Mouse (Mus musculus) gastrocnemius, postnatal 4 days (tissue): ENCODE results near the gene Mslnl. TPM values are rescaled to one million over a fixed set of nuclear protein-coding genes. Genes with fewer than 3 reads are reported as not detected.
"Not testable (repeated sequence)": the region's sequence is repeated elsewhere in the genome, so short reads cannot be mapped to it uniquely, and the experiment has no call there.

ENCODE experiments used
- DNase-seq, 2 experiments: peaks; one replicate each; pipeline ENCODE4 v3.0.0; 2021 to 2022; ENCODE audit warnings: low spot score in 2 of 2, mixed read lengths in 2 of 2
- long read RNA-seq, 2 experiments: library from polyadenylated mRNA; stranded (forward); transcript quantifications; one replicate each; pipeline ENCODE4 v2.0.0; 2021
- total RNA-seq, 2 experiments: library from RNA; stranded (reverse); gene quantifications; 2 replicates each; pipeline ENCODE4 v1.2.3; 2021

Mslnl gene
- not detected for total RNA-seq
- long read RNA-seq, experiment 1, result 0 reads
- long read RNA-seq, experiment 2, result 0 reads

DNA sequence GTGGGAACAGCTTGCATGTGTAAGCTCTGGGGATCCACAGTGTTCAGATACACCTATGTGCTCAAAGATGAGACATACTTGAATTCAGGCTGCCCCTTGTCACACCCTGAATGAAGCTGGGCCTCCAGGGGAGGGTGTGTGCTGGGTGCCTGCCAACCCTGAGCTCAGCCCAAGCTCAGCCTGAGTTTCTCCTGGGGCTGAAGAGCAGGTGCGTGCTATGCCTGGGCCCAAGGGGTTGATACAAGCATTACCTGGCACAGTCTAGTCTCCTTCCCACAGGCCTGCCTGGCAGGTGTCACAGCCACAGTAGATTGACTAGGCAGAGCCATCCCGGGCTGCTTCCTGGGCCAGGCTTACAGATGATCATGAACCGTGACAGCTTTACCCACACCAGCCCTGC is at the start of gene Mslnl:
Gene Mslnl (plus strand): TSS at position 298 of the 400 bp plus-strand sequence.
- DNase-seq, result no peak

DNA sequence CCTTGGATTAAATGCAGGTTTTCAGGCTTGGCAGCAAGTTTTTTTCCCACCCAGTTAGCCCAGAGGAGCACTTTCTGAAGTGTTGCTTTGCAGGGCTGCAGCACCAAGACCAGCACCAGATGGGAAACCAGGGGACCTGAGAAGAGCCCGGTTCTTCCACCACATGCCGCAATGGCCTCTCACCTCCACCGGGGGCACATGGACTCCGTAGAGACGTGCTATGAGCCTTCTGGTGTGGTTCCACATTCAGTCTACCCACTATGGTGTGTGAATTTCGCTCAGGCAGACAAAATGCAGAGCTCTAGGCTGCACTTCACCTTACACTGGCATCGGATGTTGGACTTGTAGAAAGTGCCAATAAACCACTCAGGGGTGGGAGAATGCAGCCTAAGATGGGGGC is 49.5 kb upstream of the Mslnl start:
- peak in 1 of 2 experiments; percentile 28 for DNase-seq

DNA sequence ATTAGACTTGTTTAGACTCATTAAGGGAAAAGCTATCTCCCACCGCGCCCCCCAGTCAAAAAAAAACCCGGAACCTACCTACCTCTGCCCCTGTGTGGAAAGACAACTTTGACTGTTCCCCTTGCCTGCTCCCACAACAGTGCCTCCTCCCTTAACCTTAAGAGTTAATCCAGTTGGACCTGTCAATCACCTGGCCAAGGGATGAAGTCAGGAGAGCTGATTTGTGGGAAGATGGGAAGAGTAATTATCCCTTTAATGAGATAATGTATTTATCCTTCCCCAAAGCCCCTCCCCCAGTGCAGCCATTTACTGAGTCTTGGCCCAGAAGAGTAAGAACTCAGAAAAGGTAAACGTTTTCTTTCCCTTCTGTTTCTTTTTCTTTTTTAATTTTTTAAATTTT is 46.9 kb upstream of the Mslnl start:
- no peak for DNase-seq

DNA sequence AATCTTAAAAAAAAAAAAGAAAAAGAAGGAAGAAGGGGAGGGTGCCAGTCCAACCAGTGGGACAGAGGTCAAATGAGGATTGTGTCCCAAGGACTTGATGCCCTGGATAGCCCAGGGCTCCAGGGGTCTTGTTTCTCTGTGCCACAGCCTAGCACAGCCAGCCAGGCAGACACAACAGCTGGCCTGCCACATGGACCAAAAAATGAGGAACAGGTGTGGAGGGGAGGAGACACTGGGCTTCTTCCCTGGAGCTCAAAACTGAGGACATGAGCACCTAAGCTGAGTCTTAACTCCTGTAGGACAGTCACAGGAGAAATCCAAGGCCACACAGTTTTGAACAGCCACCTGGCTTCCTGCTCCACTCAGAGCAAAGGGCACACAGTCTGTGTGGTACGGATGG is 39.6 kb upstream of the Mslnl start:
- DNase-seq, result no peak

DNA sequence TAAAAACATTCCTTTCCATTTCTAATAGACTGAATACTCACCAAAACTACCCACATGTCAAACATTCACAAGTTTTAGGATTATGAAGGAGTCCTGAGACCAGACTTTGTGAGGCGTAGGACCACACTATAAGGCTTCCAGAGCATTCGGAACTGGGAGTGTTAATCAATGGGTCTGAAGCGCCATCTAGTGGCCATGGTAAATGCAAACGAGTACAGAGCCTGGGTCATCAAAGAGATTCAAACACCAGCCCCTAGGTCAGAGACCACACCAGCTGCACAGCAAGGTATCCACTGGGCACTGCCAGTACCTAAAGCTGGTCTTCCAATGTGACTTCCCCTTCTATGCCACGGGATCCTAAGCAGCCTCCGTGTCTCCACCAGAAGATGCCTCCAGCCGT is 37.4 kb upstream of the Mslnl start:
- peak; percentile 53 to 69 for DNase-seq

DNA sequence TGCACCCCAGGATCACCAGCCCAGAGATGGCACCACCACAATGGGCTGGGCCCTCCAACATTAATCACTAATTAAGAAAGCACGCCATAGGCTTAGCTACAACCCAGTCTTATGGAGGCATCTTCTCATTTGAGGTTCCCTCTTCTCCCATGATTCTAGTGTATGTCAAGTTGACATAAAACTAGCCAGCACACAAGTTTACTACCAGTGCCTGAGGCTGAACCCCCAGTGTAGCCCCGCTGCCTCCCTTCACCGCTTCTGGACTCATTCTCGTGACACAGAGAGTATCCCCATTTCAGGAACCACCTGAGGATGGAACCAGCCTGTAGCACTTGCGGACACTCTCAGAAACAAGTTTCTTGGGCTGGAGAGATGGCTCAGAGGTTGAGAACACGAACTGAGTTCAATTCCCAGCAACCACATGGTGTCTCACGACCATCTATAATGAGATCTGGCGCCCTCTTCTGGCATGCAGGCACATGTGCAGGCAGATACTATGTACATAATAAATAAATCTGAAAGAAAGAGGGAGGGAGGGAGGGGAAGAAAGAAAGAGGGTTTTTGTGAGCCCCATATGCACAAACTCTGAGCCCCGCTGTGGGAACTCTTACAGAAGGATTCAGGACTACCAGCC is 34.9 kb upstream of the Mslnl start:
- no peak for DNase-seq

DNA sequence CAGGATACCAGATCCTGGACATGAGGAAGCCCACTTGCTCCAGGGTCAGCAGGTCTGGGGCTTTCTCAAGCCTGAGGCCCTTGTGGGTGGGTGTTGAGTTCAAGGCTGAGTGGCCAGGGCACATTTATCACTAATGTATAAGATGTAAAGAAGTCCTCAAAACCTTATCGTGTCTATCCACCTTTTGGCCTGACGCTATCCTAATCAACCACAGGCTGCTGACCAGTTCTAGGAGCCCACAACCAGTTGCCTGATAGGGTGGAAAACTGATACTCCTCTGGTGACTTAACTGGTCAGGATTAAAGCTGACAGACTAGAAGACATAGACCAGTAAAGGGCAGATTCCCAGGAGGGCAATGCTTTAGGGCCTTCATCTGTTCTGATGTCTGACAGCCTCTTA is 25.8 kb upstream of the Mslnl start:
- no peak for DNase-seq

DNA sequence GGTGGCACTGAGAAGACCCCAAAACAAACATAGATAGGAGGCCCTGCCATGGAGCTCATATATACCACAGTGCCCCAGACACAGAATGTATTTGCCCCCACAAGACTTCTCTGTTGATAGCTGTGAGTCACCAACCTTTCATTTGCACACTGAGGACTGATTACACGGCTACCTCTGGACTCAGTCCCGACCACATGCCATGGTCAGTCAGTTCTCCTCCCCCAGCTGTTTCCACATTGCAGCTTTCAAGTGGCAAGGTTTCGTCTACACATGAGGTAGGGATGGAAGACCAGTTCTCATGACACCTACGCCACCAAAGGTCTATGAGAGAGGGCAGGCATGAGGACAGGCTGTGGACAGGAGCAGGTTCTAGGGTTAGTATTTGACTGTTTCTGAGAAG is 24.7 kb upstream of the Mslnl start:
- DNase-seq, result no peak

DNA sequence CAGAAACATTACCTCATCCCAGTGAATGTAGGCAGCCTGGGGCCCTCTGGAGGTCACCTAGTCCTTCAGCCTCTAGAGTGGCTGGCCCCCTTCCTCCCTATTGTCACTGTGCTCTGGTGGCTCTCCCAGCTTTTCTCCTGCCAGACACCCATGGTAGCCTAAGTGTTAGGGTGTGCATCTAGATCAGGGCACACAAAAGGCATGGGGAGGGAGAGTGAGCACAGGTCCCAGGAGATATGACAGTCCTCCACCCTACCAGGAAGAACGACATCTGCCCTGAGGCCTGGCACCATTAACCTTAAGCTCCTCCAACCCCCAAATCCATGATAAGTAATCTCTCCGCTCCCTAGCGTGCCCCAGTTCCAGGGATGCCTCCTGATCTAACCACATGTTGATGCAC is 20.2 kb upstream of the Mslnl start:
- no peak for DNase-seq

DNA sequence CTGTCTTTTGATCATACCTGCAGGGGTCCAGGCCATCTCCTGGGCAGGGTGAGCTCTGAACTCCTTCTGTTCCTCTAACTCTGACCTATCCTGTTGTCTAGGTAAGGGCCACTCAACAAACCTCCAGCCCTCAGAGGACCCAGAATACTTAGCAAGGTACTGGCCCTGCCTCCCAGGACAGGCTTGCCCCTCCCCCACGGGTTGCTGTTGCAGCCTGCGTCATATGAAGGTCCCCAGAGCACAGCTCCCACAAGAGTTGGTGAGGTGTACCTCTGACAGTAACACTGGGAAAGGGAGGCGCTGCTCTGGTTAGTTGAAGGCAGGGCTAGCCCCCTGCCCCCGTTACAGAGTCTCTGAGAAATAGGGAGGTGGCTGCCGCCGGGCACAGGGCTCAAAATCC is 19.7 kb upstream of the Mslnl start:
- no peak for DNase-seq

DNA sequence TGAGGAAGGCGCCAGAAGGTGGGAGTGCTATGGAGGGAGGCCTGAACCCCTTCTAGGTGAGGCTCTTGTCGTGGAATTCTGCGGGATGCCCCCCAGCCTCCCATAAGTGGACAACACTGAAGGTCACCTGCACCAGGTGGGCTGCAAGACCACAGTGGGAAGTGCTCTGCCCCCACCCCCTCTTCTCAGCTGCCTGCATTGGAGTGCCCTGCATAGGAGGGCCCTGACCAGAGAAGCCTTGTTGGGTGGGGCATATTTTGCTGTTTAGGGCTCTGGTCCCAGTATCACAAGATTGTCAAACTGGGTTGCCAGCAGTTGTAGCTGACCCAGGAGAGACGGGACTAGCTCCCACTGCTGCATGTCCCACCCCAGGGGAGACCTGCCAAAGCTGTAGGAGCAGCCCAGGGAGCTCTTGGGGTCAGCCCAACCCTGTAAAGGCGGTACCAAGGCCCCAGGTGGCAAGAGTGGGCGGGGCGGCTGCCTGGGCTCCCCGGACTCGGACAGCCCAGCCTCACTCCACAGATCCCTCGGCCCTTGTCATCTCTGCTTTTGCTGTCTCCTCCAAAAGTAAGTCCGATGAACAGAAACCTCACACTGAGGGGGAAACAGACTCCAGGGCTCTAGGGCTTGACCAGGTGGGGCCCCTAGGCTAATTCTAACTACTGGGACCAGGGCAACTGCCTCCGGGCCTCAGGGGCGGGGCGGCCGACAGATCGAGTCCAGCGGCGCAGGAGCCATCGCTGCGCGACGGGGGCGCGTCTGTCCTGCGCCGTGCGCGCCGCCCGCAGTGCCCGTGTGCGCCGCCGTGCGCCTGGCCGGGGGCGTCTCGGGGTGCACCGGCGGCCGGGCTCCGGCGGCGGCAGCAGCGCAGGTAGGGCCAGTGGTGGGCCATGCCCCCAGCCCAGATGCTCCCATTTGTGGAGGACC is 18.9 kb upstream of the Mslnl start, which contains the start of gene Gng13:
Gene Gng13 (plus strand): TSS at position 461 of the 927 bp plus-strand sequence.
- DNase-seq, result no peak

DNA sequence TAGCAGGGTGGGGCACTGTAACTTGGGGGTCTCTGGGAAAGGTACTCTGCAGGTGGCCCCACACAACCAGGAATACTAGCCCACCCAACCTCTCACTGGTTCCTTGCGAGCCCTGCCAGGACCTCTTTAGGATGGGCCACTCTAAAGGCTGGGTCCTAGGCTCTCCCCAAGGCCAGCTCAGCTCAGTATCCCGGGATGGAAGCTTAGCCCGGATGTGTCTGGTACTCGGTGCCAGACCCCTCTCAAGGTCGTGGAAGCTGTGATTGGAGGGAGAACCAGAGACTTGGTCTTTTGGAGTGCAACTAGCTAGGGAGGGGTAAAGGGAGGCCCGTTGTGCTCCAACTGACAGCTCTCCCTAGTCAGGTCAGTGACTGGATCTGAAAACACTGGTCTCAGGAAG is 18.2 kb upstream of the Mslnl start:
- no peak for DNase-seq

DNA sequence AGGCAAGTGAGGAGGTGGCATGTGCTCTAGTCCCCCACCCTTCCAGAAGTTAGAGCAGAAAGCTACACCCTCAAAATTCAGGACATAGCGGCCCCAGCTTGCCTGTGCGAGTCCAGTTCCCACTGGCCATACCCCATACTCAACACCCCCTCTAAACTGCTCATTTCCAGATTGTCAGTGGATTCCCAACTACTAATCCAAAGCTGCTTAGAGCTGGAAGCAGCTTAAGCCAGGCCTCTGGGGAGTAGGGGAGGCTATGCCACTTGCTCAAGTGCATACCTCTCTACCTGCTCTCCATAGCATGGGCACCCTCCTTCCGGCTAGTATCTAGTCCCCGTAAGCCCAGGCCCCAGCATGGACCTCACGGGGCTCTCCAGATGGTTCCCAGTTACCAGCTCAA is 14.4 kb upstream of the Mslnl start:
- DNase-seq, result no peak

DNA sequence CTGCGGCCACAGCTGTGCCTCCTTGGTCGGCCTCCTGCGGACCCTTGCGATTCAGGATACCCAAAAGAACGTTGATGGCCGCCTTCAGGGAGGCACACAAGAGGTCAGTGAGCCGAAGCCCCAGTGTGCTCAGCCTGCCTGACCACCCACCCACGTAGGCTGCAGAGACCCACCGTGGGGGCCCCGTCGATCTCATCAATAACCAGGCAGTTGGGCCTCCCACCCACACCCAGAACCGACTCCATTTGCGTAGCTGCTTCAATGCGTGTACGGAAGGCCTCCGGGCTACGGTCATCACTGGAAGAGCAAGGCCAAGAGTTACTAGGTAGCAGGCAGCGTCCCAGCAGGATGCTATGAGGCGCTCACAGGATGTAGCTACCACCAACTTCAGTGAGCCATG is 12.4 kb upstream of the Mslnl start:
- DNase-seq, result no peak

DNA sequence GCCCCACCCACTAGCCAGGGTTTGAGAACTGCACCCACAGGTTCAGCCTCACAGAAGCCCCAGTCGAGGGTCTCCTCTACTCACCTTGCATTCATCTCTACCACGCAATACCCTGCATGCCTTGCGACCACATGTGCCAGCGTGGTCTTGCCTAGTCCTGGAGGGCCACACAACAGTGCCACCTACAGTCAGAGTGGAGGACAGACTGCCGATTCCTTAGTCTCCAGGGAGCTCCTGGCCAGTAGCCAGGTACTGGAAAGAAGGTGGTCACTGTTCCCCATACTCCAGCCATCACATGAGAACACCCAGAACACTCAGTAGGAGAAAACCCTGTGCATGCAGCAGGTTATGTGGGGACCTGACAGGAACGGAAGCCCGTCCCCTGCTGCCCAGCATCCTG is 11.9 kb upstream of the Mslnl start:
- DNase-seq, result no peak

DNA sequence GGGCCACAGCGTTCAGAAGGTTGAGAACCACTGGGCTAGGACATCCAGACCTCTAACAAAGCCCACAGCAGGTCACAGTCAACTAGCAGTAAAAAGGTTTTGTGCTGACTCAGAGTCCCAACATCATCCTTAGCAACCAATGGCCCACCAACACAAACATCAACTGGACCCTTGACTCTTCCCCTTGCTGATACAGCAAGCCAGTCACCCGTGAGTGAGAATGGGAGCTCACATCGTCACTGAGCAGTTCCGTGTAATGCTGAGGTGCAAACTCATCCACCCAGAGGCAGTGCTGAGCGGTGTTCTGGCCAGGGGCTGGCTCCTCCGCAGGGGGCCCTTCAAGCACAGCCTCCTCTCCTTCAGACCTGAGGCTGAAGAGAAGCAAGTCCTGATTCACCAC is 10.6 kb upstream of the Mslnl start:
- DNase-seq, result no peak

DNA sequence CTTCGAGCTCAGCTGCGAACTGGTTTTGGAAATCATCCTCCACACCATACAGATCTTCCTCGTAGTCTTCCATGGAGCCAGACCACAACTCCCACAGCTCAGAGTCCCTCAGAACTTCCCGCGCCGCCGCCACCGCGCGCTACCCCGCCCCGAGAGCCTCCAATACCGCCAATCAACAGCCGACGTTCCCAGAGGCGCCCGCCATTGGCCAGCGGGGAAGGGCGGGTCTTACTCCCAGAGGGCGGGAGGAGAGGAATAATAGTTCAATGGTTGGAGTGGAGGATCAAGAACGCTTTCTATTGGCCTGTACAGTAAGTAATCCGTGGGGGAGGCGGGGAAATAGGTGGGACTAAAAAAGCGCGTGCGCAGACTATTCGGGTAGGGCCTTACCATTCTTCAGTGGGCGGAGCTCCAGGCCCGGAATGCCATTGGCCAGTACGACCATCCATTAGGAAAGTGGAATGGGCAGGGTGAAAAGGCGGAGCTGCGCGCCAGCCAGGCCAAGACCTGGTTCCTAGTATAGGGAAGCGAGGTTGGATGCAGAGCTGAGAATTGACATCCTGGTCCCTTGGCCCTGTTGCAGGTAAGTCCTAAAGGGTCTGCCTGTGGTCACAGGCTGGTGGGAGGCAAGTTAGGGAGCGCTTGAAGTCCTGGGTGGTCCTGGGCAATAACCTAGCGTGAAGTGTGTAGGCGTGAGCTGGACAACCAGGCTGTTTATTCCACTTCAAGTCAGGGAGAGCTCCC is 8.4 kb upstream of the Mslnl start, which contains the start of the genes Chtf18 and Rpusd1:
Gene Chtf18 (minus strand): TSS at position 155 of the 744 bp plus-strand sequence.
Gene Rpusd1 (plus strand): TSS at position 406 of the 744 bp plus-strand sequence.
- peak; percentile 96 to 99 for DNase-seq

DNA sequence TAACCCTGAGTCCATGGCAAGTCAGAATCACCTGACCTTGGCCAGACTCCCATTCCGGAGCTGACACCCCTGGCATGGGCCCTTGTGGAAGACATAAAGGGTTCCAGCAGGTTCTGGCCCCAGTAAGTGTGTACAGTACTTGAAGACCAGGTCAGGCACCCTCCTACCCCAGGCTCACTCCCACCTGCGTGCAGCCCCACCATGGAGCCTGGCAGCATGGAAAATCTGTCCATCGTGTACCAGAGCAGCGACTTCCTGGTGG is 7.9 kb upstream of the Mslnl start:
- no peak for DNase-seq

DNA sequence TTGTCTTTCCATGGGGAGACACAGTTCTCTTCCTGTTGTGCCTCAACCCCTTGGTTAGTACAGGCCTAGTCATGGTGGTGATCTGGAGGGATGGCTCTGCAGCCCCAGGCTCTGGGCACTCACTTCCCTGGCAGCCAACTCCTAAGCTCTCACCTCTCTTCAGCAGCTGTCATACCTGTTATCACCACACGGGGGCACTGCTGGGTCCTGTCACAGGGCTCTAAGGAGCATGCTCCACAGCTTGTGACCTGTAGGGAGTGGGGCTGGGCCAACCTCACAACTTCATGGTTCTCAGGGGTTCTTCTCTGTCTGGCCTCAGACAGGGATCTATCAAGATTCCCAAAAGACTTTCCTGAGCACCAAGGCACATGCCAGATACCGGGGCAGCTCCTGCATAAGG is 3.8 kb upstream of the Mslnl start:
- DNase-seq, result peak; percentile 62 to 78

DNA sequence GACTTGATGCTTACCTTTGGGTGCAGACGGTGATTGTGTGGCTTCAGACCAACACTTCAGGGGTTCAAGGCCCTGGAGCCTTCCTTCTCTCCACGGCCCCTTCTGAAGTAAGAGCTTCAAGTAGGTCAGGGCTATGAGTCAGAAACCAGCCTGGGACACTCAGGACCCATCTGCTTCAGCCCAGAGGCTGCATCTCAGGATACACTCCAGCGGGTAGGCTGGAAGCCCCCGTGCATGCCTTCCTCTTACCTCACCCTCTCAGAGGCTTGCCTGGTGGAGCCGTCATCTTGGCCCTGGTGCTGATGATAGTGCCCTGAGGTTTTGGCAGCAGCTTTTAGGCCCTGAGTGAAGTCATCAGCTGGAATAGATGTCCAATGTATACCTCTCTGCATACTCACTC is 596 bp upstream of the Mslnl start:
- no peak for DNase-seq

DNA sequence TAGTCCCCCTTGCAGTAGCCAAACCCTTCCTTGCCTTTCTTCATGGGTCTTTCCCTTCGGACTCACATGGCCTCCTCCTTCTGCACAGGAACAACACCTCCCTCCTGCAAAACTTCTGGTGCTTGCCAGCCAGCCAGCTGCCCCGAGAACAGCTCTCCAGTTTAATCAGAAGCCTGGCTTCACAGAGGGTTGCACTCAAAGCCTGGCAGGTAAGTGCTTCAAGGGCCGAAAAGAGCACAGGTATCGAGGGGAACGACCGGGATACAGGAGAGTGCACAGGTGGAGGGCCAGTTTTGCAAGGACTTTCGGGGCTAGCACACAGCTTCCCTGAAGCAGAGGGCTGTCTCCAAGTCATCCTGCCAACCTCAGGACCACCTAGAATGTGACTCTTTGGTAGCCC is 3.0 kb downstream of the Mslnl start:
- DNase-seq, result no peak

DNA sequence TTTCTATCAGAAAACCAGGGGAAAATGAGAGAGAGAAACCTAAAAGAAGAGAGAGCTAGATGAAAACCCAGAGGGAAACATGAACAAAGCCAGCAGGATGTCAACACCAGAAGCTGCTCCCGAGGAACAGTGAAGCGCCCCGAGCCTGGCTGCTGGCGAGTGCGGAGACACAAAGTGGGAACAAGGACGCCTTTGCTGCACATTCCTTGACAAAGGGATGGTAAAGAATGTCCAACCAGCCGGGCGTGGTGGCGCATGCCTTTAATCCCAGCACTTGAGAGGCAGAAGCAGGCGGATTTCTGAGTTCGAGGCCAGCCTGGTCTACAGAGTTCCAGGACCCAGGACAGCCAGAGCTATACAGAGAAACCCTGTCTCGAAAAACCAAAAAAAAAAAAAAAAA is 5.6 kb downstream of the Mslnl start:
- not testable (repeated sequence) for DNase-seq
